Mouse (Mus musculus) liver, embryonic 15.5 days (tissue): ENCODE measurements around the gene Zfp969. TPM values are rescaled to one million over a fixed set of nuclear protein-coding genes. Genes with fewer than 3 reads are reported as not detected.
"Not testable (repeated sequence)": the region's sequence is repeated elsewhere in the genome, so short reads cannot be mapped to it uniquely, and the experiment has no call there.

Experiments used
- ATAC-seq: fragments of 200-750 bp; cut with Nextera tagmentation; 2 replicates; pipeline ENCODE4 v1.8.0; 2017; ENCODE audit warnings: moderate number of reproducible peaks, mild to moderate bottlenecking, moderate library complexity; ENCODE audit not compliant: insufficient read depth
- H3K27ac ChIP-seq: fragments of 300-500 bp; sonication (generic); replicated peaks from 2 replicates; pipeline ENCODE4 v1.5.1; 2015; ENCODE audit warnings: mild to moderate bottlenecking, inconsistent platforms
- H3K27me3 ChIP-seq: fragments of 300-500 bp; sonication (generic); 2 replicates; pipeline ENCODE4 v1.6.1; 2015; ENCODE audit warnings: mild to moderate bottlenecking, inconsistent platforms
- H3K36me3 ChIP-seq: fragments of 300-500 bp; sonication (generic); replicated peaks from 2 replicates; pipeline ENCODE4 v1.6.1; 2015; ENCODE audit warnings: moderate library complexity, mild to moderate bottlenecking, inconsistent platforms
- H3K4me1 ChIP-seq: fragments of 300-500 bp; sonication (generic); replicated peaks from 2 replicates; pipeline ENCODE4 v1.6.1; 2015; ENCODE audit warnings: inconsistent platforms
- H3K4me2 ChIP-seq: fragments of 300-500 bp; sonication (generic); 2 replicates; pipeline ENCODE4 v1.6.1; 2015; ENCODE audit warnings: moderate library complexity, mild to moderate bottlenecking, inconsistent platforms
- H3K4me3 ChIP-seq: fragments of 300-500 bp; sonication (generic); replicated peaks from 2 replicates; pipeline ENCODE4 v1.5.1; 2015; ENCODE audit warnings: mild to moderate bottlenecking, inconsistent platforms
- H3K9ac ChIP-seq: fragments of 300-500 bp; sonication (generic); 2 replicates; pipeline ENCODE4 v1.6.1; 2015; ENCODE audit warnings: moderate library complexity, mild to moderate bottlenecking, inconsistent platforms
- H3K9me3 ChIP-seq: fragments of 300-500 bp; sonication (generic); replicated peaks from 2 replicates; pipeline ENCODE4 v1.6.1; 2016; ENCODE audit warnings: inconsistent platforms
- WGBS: fragments of 180-500 bp; shearing (Covaris S2); methylation state at CpG from one replicate; pipeline ENCODE4 v1.1.7; 2015; ENCODE audit warnings: mixed read lengths; ENCODE audit not compliant: insufficient replicate concordance; 5-methylcytosine and 5-hydroxymethylcytosine counted together
- polyA plus RNA-seq: library from polyadenylated mRNA; unstranded; fragments of >200 nt; fragmentation: Nextera tagmentation; extraction: Ambion mirVana; gene quantifications from 2 replicates; pipeline ENCODE4 v1.2.1, GENCODE M21; 2015

Zfp969 gene
- polyA plus RNA-seq: 5.7 and 7.6 TPM in 2 replicates

DNA sequence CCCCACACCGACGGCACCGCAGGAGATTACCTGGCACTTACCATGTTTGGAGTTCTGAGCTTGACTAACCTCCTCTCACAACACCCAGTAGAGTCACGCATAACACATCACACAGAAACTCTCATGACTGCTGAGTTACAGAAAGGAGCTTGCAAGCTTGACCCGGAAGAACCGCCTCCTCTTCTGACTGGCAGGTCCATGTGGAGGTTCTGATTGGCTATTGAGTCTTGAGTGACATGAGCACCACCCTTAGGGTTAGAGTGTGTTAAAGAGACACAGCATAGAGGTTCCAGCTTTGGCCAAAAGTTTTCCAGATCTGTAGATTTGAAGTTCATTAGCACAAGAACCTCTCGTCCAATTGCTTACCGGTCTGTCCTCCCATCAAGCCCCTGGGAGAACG is at the start of gene Zfp969:
Gene Zfp969 (minus strand): TSS at position 101 of the 400 bp plus-strand sequence.
- H3K27ac ChIP-seq, ATAC-seq, H3K4me1 ChIP-seq, H3K9me3 ChIP-seq, H3K4me3 ChIP-seq, H3K36me3 ChIP-seq, H3K9ac ChIP-seq, H3K27me3 ChIP-seq, H3K4me2 ChIP-seq: not testable (repeated sequence)
- no CpG with 5 or more reads among the region's 9 CpGs for WGBS

DNA sequence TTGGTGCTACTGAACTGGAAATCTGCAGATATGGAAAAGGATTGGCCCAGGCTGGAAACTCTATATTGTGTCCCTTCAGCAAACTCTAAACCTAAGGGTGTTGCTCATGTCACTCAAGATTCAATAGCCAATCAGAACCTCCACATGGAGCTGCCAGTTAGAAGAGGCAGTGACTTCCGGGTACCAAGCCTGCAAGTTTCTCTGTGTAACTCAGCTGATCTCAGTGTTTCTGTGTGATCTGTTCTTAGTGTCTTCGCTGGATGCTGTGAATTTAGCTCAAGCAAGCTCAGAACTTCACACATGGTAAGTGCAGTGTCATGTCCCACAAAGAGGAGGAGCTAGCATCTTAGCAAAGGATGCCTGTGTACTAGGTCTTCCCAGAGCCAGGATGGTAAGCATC is 37.8 kb upstream of the Zfp969 start, which contains the start of gene Gm2007:
Gene Gm2007 (plus strand): TSS at position 301 of the 400 bp plus-strand sequence.
- not testable (repeated sequence) for H3K9ac ChIP-seq, H3K36me3 ChIP-seq, H3K27ac ChIP-seq, H3K4me1 ChIP-seq, ATAC-seq, H3K4me2 ChIP-seq, H3K9me3 ChIP-seq, H3K4me3 ChIP-seq, H3K27me3 ChIP-seq
- no CpG with 5 or more reads among the region's 2 CpGs for WGBS

DNA sequence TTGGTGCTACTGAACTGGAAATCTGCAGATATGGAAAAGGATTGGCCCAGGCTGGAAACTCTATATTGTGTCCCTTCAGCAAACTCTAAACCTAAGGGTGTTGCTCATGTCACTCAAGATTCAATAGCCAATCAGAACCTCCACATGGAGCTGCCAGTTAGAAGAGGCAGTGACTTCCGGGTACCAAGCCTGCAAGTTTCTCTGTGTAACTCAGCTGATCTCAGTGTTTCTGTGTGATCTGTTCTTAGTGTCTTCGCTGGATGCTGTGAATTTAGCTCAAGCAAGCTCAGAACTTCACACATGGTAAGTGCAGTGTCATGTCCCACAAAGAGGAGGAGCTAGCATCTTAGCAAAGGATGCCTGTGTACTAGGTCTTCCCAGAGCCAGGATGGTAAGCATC is 59.8 kb downstream of the Zfp969 start, which contains the start of gene Gm11007:
Gene Gm11007 (plus strand): TSS at position 301 of the 400 bp plus-strand sequence.
- not testable (repeated sequence) for H3K36me3 ChIP-seq, H3K9me3 ChIP-seq, H3K27ac ChIP-seq, ATAC-seq, H3K4me2 ChIP-seq, H3K9ac ChIP-seq, H3K27me3 ChIP-seq, H3K4me3 ChIP-seq, H3K4me1 ChIP-seq
- no CpG with 5 or more reads among the region's 2 CpGs for WGBS

Other genes with a start within 250 kb of the Zfp969 start
- 1.7 and 1.8 TPM in 2 replicates for gene Zfp965, start 233.7 kb downstream of the Zfp969 start, polyA plus RNA-seq
- not detected in 2 replicates for gene Gm11007, start 59.7 kb downstream of the Zfp969 start, polyA plus RNA-seq
- not detected in 2 replicates for gene Gm2007, start 37.9 kb upstream of the Zfp969 start, polyA plus RNA-seq
- gene Gm14288, start 97.4 kb upstream of the Zfp969 start, polyA plus RNA-seq: 1.8 TPM in 1 of 2 replicates, not detected in the other
- 3.3 and 4.0 TPM in 2 replicates for gene Gm6710, start 165.6 kb upstream of the Zfp969 start, polyA plus RNA-seq
- gene Zfp966, start 227.5 kb upstream of the Zfp969 start, polyA plus RNA-seq: 0.59 and 0.60 TPM in 2 replicates